Mouse (Mus musculus) liver, embryonic 11.5 days (tissue): ENCODE data around the gene Ttc23. TPM values are rescaled to one million over a fixed set of nuclear protein-coding genes. Genes with fewer than 3 reads are reported as not detected.

Experiments
- ATAC-seq: fragments of 200-750 bp; cut with Nextera tagmentation; replicated peaks from 2 replicates; pipeline ENCODE4 v1.8.0; 2017; ENCODE audit warnings: moderate number of reproducible peaks, mild to moderate bottlenecking, moderate TSS enrichment, moderate library complexity; ENCODE audit not compliant: low FRiP score
- DNase-seq: peaks from one replicate; pipeline ENCODE4 v3.0.0-alpha.2; 2017; ENCODE audit warnings: low spot score
- H3K27ac ChIP-seq: fragments of 300-500 bp; sonication (generic); 2 replicates; pipeline ENCODE4 v1.5.1; 2014; ENCODE audit warnings: mild to moderate bottlenecking, low read depth, low read length, control low read depth
- H3K27me3 ChIP-seq: fragments of 300-500 bp; sonication (generic); replicated peaks from 2 replicates; pipeline ENCODE4 v1.6.1; 2014; ENCODE audit warnings: low read length, mixed read lengths; ENCODE audit not compliant: control insufficient read depth, insufficient read depth
- H3K36me3 ChIP-seq: fragments of 300-500 bp; sonication (generic); 2 replicates; pipeline ENCODE4 v1.6.1; 2014; ENCODE audit warnings: mild to moderate bottlenecking, low read length, moderate library complexity, mixed read lengths; ENCODE audit not compliant: control insufficient read depth, insufficient read depth
- H3K4me1 ChIP-seq: fragments of 300-500 bp; sonication (generic); replicated peaks from 2 replicates; pipeline ENCODE4 v1.6.1; 2014; ENCODE audit warnings: low read length, mixed read lengths; ENCODE audit not compliant: control insufficient read depth, insufficient read depth
- H3K4me2 ChIP-seq: fragments of 300-500 bp; sonication (generic); 2 replicates; pipeline ENCODE4 v1.6.1; 2014; ENCODE audit warnings: mild to moderate bottlenecking, control low read depth, moderate library complexity
- H3K4me3 ChIP-seq: fragments of 300-500 bp; sonication (generic); 2 replicates; pipeline ENCODE4 v1.5.1; 2014; ENCODE audit warnings: low read depth, low read length, control low read depth
- H3K9ac ChIP-seq: fragments of 300-500 bp; sonication (generic); 2 replicates; pipeline ENCODE4 v1.6.1; 2014; ENCODE audit warnings: low read depth, low read length, control low read depth
- H3K9me3 ChIP-seq: fragments of 300-500 bp; sonication (generic); 2 replicates; pipeline ENCODE4 v1.6.1; 2016; ENCODE audit warnings: low read length, inconsistent platforms, mixed read lengths; ENCODE audit not compliant: control insufficient read depth
- WGBS: fragments of 180-500 bp; shearing (Covaris S2); extraction: QIAGEN DNeasy Blood & Tissue Kit; methylation state at CpG from one replicate; pipeline ENCODE4 v1.1.7; 2014; 5-methylcytosine and 5-hydroxymethylcytosine counted together
- polyA plus RNA-seq: library from polyadenylated mRNA; unstranded; fragments of >200 nt; fragmentation: Nextera tagmentation; extraction: Ambion mirVana; gene quantifications from 2 replicates; pipeline ENCODE4 v1.2.1, GENCODE M21; 2014

Gene Ttc23
- polyA plus RNA-seq, 1 experiment from 2014 or later = 12.5 TPM

- ATAC-seq (no peak), DNase-seq (no peak)
- WGBS = 78% methylated on average over 4 of the region's 4 CpGs
- no peaks in the 10 kb centered on the region for H3K4me1 ChIP-seq
- no peaks in the 10 kb centered on the region for H3K9me3 ChIP-seq
- H3K27ac ChIP-seq = no peak overlapping the region
- H3K27me3 ChIP-seq = no peaks in the 10 kb centered on the region
- H3K9ac ChIP-seq = no peak overlapping the region
- no peaks in the 10 kb centered on the region for H3K36me3 ChIP-seq
- H3K4me3 ChIP-seq = no peak overlapping the region
- no peak overlapping the region for H3K4me2 ChIP-seq
Measured at GRCm38 (mm10) chr7:67728203-67728602, 81.0 kb downstream of the Ttc23 start.

- Histone ChIP-seq H3K27ac (no peak overlapping the region), H3K36me3 (no peaks in the 10 kb centered on the region), H3K9me3 (no peaks in the 10 kb centered on the region), H3K27me3 (no peaks in the 10 kb centered on the region), H3K9ac (no peak overlapping the region), H3K4me2 (no peak overlapping the region), H3K4me3 (no peak overlapping the region), H3K4me1 (no peaks in the 10 kb centered on the region)
- no peak for DNase-seq
- no peak for ATAC-seq
- WGBS = 85% methylated on average over 4 of the region's 4 CpGs
Measured at GRCm38 (mm10) chr7:67728809-67729208, 81.6 kb downstream of the Ttc23 start.

GRCm38 (mm10) chr7:67730431-67731110 is 83.4 kb downstream of the Ttc23 start:
- ATAC-seq (no peak), DNase-seq (no peak)
- Histone ChIP-seq H3K4me2 (no peak overlapping the region), H3K27ac (no peak overlapping the region), H3K4me1 (no peaks in the 10 kb centered on the region), H3K27me3 (no peaks in the 10 kb centered on the region), H3K9me3 (no peaks in the 10 kb centered on the region), H3K9ac (no peak overlapping the region), H3K4me3 (no peak overlapping the region), H3K36me3 (no peaks in the 10 kb centered on the region)
- 71% methylated on average over 5 of the region's 5 CpGs for whole genome bisulfite sequencing

- H3K27ac ChIP-seq = no peak overlapping the region
- 76% methylated on average over 4 of the region's 4 CpGs for WGBS
Measured at GRCm38 (mm10) chr7:67732276-67732675, 85.1 kb downstream of the Ttc23 start.

GRCm38 (mm10) chr7:67740382-67740781 is 93.2 kb downstream of the Ttc23 start:
- H3K4me2 ChIP-seq = no peak overlapping the region
- ATAC-seq = no peak
- no peak overlapping the region for H3K4me3 ChIP-seq
- H3K9ac ChIP-seq = no peak overlapping the region
- H3K27ac ChIP-seq = no peak overlapping the region
- H3K4me1 ChIP-seq = no peaks in the 10 kb centered on the region
- no peak for DNase-seq
- H3K36me3 ChIP-seq = no peaks in the 10 kb centered on the region
- H3K27me3 ChIP-seq = no peaks in the 10 kb centered on the region
- no peaks in the 10 kb centered on the region for H3K9me3 ChIP-seq
- 83% methylated on average over 4 of the region's 4 CpGs for WGBS

More at GRCm38 (mm10) chr7:67732276-67732675, 85.1 kb downstream of the Ttc23 start:
- no peaks in the 10 kb centered on the region for H3K4me1 ChIP-seq
- ATAC-seq (no peak), DNase-seq (no peak)
- H3K4me3 ChIP-seq = no peak overlapping the region
- no peak overlapping the region for H3K4me2 ChIP-seq
- no peak overlapping the region for H3K9ac ChIP-seq
- no peaks in the 10 kb centered on the region for H3K27me3 ChIP-seq
- H3K9me3 ChIP-seq = no peaks in the 10 kb centered on the region
- no peaks in the 10 kb centered on the region for H3K36me3 ChIP-seq

- Histone ChIP-seq H3K4me1 (no peaks in the 10 kb centered on the region), H3K27ac (no peak overlapping the region), H3K36me3 (no peaks in the 10 kb centered on the region), H3K4me3 (no peak overlapping the region), H3K27me3 (no peaks in the 10 kb centered on the region), H3K4me2 (no peak overlapping the region), H3K9ac (no peak overlapping the region), H3K9me3 (no peaks in the 10 kb centered on the region)
- WGBS = 82% methylated on average over 5 of the region's 5 CpGs
- DNase-seq (no peak), ATAC-seq (no peak)
Measured at GRCm38 (mm10) chr7:67740796-67741195, 93.6 kb downstream of the Ttc23 start.

- Histone ChIP-seq H3K4me2 (no peak overlapping the region), H3K27me3 (no peaks in the 10 kb centered on the region), H3K9ac (no peak overlapping the region), H3K36me3 (no peaks in the 10 kb centered on the region), H3K27ac (no peak overlapping the region), H3K4me3 (no peak overlapping the region), H3K9me3 (no peaks in the 10 kb centered on the region), H3K4me1 (no peaks in the 10 kb centered on the region)
- WGBS = 69% methylated on average over 7 of the region's 7 CpGs
- no peak for DNase-seq
- no peak for ATAC-seq
Measured at GRCm38 (mm10) chr7:67741706-67742105, 94.5 kb downstream of the Ttc23 start.

- no peak for ATAC-seq
- Histone ChIP-seq H3K27me3 (no peaks in the 10 kb centered on the region), H3K4me3 (no peak overlapping the region), H3K9me3 (no peaks in the 10 kb centered on the region), H3K36me3 (no peaks in the 10 kb centered on the region), H3K4me2 (no peak overlapping the region), H3K4me1 (no peaks in the 10 kb centered on the region; the same call in 1 of the 2 replicates), H3K27ac (no peak overlapping the region), H3K9ac (no peak overlapping the region)
- no peak for DNase-seq
- 67% methylated on average over 4 of the region's 4 CpGs for WGBS
Measured at GRCm38 (mm10) chr7:67747731-67748305, 100.6 kb downstream of the Ttc23 start.
